Mouse (Mus musculus) left cerebral cortex, adult 11 months (tissue): Measurements from ENCODE around the gene Ipo7.
"Not testable (repeated sequence)": the region's sequence is repeated elsewhere in the genome, so short reads cannot be mapped to it uniquely, and the experiment has no call there.

Experiments used
- DNase-seq: peaks from one replicate; pipeline ENCODE4 v3.0.0; 2022; ENCODE audit warnings: low spot score

Ipo7 gene

DNA sequence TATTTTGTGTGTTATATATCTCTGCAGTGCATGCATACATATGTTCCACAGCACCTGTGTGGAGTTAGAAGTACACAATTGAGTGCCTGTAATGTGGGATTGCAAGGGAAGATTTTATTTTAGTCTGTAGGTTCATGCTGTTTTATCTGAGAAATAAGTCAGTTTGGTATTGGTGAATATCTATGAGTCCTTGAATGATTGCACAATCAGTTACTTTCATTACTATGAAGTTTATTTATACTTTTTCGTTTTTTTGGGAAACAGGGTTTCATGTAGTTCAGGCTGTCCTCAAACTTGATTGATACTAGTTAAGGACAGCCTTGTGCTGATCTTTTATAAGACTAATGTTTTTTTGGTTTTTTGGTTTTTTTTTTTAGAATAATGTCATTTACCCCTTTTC, 5.5 kb downstream of the Ipo7 start:
- no peak for DNase-seq

DNA sequence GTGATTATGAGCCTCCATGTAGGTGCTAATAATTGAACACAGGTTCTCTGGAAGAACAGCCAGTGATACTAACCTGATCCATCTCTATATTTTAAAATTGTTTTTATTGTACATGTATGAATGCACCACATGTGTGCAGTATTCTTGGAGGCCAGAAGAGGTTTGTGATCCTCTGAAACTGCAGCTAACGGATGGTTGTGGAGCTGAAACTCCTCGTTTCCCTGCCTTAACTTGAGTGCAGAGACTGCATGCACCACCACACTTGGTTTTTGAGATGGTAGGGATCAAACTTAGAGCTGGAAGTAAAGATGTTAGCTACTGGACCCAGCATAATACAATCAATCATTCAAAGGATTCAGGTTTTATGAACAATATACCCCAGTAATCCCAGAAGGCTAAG, 8.5 kb downstream of the Ipo7 start:
- no peak for DNase-seq

DNA sequence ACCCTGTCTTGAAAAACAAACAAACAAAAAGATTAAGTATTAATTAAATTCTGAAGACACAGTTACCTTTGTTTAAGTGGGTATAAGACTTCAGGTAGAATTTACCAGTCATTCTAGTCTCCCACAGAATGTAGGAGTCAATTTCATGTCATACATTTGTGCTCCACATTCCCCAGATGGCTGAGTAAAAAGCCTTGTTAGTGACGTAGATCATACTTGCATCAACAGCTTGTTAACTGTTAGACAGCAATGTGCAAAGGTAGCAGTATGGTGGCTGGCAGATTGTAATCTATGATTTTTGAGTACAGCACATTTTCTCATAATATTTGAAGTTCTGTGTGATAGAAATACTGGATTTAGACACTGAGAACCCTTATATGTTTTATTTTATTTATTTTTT, 10.8 kb downstream of the Ipo7 start:
- DNase-seq = no peak

DNA sequence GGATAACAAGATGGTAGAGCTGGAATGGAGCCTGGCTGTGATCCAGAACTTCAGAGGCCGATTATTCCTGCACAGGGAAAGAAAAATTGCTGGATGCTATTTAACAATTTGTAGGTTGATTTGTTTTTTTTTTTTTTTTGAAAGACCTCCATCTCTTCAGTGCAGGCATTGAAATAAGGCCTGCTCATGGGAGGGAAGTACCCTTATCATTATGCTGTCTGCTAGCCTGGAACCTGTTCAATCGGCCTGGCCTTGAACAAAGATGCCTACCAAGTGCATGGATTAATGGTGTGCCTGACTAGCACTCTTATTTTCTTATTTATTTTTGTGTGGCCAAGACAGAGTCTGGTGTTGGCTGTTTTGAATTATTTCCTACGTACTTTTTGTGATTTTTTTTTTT, 12.3 kb downstream of the Ipo7 start:
- no peak for DNase-seq

DNA sequence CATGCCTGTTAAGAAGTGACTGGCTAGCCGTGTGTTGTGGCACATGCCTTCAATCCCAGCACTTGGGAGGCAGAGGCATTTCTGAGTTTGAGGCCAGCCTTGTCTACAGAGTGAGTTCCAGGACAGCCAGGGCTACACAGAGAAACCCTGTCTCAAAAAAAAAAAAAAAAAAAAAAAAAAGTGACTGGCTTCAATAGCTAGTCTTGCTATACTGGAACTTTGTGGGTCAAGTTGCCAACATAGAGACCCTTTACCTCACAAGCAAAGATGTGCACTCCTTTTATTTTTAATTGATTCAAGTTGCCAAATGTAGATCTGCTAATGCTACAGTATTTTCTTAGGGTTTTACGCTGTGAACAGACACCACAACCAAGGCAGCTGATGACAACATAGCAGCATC, 39.6 kb downstream of the Ipo7 start:
- not testable (repeated sequence) for DNase-seq

DNA sequence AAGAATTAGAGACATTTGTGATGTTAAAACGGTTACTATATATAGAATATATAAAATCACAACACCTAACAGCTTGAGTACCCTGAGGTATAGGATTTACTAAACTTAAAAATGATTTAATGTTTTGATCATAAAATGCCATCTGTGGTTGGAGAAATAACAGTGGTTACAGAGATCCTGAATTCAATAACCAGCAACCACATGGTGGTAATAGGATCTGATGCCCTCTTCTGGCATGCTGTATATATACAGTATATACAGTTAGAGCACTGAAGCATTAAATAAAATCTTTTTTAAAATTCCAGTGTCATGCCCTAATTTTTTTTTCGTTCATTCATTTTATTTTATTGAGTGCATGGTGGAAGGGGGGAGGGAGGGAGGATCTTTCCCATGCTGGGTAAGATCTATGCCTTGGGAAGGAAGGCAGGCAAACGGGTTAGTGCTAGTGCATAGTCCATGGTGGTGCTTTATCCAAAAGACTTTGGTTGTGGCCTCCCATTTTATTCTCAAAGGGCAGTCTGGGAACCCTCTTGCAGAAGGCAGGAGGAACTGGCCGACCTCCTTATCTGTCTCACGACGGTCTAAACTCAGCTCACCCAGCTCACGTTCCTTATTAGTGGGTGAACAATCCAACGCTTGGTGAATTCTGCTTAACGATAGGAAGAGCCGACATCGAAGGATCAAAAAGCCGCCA, 41.2 kb downstream of the Ipo7 start:
- no peak for DNase-seq

DNA sequence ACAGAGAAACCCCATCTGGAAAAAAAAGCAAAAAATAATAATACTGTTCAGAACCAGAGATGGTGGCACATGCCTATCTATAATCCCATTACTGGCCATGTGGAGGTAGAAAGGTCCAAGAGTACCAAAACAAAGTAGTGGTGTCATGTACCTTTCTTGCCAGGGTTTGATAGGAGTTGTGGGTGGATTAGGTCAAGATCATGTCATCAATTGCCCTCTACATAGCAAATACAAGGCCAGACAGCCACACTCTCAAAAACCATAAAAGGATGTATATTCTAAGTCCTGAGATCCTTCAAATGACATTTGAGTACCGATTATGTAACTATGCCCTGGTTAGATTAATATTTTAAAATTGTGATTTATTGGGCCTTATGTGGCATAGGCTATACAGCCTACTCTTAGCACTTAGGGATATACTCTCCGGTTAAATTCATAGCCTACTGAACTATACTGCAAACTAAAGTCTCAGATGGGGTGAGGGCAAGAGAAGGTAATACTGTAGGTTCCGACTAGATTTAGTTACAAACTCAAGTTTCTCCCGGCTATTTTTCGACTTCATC, 42.1 kb downstream of the Ipo7 start:
- no peak for DNase-seq

DNA sequence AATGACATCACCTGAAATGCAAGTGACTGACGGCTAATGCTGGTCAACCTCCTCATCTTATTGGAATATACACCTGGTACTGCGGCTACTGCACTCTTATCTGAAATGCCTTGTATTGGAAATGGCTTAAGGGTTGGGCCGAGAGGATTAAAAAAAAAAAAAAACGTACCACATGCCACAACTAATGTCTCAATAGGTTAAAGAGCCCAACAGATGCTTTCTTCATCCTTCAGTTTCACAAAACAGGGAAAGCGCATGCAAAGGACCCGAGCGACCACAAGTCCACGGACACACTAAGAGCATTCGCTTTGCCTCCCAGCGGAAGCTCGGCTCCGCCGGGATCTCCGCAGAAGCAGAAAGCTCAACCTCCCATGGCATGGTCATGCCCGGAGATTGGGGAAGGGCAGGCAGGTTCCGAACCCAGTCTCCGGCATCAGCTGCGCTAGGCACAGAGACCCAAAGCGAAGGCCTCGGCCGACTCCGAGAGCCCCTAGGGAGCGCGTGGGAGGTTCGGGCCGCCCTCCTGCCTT, 42.7 kb downstream of the Ipo7 start:
- DNase-seq = no peak

DNA sequence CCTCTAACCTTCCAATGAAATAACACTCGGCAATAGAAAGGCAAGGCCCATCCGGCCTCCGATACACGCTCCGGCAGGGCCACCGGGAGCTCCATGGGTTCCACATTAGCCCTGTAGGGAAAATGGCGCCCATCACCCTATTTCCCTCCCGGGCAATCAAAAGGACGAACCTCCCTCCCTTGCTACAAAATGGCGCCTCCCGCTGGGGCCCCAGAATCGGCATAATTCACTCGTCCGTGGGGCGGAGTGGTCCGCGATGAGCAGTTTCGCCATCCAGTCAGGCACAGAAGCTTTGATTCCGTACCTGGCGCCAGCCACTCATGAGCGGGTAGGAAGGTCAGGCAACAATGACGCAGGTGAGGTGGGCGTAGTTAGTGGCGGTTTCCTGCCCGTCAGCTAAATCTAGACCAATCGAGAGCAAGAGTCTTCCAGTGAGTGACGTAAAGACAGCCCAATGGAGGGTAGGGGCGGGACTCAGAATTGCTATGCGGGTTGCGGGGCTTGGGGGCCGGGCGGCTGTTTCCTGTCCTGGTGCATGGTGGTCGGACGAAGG, 43.2 kb downstream of the Ipo7 start, which contains the start of gene Zfp143:
Gene Zfp143, plus strand, starts transcription at position 19 of the 553 bp plus-strand sequence.
- DNase-seq = peak; percentile 100

DNA sequence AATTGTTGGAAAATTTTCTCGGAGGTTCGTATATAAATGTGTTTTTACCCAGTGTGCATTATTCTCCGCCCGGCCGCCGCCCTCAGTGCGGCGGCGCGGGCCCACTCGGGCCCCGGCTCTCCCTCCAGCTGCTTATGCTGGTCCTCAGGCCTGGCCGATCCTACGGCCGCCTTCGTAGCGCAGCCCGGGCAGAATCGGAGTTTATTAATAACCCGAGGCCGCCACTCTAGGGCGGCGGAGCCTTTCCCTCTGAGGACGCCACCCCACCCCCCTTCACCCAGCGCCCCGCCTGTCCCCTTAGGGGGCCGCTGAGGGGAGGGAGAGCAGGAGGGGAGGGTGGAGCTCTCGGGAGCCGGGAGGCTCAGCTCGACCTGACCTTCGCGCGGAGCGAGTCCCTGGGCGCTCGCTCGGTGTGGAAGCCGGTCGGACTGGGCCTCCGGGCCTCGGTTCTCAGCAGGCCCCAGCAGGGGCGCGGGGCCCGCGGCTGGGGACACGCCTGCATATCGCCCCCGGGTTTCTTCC, 43.7 kb downstream of the Ipo7 start:
- DNase-seq = peak; percentile 69

DNA sequence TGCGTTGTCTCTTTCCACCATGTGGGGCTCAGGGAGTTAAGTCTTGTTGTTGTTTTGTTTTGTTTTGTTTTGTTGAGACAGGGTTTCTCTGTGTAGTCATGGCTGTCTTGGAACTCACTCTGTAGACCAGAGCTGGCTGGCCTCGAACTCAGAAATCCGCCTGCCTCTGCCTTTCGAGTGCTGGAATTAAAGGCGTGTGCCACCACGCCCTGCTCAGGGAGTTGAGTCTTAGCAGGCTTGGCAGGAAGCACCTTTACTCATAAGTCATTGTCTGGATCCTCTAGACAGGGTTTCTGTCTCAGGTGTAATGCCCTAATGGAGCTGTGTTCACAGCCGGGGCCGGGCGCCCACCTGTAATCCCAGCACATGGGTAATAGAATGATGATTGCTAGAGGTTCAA, 45.7 kb downstream of the Ipo7 start:
- no peak for DNase-seq

DNA sequence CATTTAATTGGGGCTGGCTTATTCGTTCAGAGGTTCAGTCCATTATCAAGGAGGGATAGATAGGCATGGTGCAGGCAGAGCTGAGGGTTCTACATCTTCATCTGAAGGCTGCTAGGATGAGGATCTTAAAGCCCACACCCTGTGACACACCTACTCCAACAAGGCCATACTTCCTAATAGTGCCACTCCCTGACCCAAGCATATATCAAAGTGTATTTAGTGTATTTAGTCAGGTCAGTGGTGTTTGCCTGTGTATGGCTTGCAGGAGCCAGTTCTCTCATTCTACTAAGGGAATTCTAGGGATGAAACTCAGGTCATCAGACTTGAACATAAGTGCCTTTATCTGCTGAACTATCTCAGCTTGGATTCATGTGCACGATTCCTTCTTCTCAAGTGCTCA, 51.0 kb downstream of the Ipo7 start:
- DNase-seq = no peak

DNA sequence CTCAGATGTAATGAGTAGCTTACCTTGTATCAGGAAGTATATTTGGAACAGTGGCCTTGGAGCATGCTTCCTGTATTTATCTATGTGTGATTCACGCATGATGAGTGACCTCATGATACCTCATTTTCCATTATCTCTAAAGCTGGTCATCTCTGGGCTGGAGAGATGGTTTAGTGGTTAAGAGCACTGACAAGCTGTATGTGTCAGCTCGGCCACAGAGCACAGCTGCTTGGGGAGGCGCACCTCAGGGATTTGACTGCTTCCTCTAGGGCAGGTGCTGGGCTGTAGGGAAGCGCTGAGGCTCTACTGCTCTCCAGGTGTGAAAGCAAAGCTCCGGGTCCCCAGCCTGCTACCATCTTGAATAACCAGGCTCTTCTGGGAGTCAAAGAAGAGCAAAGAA, 60.1 kb downstream of the Ipo7 start:
- no peak for DNase-seq

DNA sequence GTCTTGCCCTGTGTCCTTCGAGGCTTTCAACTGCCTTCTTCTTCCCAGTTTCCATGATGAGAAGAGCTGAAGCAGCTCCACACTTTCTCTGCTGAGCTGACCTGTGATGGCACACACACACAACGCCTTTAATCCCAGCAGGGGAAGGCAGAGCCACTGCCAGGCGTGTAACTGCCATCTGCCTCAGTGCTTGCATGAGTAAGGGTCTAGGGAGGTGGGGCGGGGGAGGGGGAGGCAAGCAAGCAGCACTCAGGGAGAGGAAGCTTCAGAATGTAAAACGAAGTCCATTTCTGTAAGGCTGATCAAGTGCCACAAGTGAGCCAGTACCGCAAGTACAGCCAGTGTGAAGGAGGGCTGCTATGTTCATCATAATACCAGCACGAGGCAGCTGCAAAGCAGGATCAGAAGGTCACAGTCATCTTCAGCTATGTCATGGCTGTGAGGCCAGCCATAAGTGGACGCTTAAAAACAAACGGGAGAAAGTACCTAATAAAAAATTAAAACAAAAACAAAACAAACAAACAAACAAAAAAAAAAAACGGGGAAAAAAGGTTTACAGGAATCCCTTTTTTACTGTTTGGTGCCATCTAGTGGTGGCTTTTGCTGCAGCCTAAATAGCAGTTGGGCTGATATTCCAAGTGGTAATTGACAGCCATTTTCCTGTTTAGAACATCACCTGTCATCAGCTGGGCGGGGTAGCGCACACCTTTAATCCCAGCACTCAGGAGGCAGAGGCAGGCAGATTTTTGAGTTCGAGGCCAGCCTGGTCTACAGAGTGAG, 65.5 kb downstream of the Ipo7 start:
- DNase-seq = no peak

DNA sequence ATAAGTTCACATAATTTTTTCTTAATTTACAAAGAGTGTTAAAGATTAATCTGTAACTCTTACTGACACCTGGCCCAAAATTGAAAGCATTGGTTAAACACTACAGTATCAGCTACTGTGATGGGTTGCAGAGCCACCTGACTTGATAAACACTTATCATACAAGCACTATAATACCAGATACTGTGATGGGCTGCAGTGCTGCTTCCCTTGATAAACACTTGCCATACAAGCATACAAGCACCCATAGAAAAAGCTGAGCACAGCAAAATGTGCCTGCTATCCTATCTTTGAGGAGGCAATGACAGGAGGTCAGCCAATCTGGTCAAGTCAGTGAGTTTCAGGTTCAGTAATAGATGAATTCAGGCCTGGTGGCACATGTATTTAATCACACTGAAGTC, 67.1 kb downstream of the Ipo7 start:
- DNase-seq = no peak

DNA sequence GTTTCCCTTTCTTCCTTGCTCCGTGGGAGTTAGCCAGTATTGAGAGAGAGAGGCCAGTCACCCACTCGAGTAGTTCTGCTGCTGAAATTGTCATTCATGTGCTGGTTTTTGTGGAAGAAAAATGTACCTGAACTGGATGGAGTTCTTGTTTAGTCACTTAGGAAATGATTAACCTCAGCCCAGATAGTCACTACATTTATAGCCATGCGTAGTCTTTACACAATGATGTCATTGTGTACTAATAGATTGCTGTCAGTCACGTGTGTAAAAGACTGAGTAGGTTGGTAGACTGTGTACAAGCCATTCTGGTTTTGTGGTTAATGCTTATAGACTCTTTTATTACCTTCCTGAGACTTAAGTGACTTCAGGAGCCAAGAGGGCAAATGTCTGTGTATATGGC, 69.8 kb downstream of the Ipo7 start:
- no peak for DNase-seq

DNA sequence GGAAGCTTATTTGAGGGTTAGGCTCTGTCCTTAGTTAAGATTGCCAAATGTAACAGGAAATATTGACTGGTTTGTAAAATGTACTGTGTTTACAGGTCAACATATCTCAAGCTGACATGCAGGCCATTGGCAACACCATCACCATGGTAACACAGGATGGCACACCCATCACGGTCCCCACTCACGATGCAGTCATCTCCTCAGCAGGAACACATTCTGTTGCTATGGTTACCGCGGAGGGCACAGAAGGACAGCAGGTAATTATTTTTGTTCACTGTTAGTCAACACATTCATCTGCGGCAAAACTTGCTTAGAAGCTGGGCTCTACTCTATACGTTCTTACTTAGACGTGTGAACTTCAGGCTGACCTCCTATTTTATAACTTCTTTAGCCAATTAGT, 73.6 kb downstream of the Ipo7 start:
- DNase-seq = no peak

DNA sequence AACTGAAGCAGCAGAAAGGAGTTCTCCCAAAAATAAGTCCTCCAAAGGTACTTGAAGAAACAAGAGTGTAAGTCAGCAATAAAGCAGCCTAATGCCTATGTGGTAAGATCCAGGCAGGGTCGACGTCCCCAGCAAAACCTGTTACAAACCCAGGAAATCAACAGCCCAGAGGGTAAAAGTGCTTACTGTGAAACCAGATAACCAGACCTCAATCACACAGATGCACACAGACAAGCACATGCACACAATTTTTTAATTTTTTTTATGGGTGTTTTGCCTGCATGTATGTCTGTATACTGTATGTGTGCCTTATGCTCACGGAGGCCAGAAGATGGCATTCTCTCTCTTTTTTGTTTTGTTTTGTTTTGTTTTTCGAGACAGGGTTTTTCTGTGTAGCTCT, 78.3 kb downstream of the Ipo7 start:
- no peak for DNase-seq

DNA sequence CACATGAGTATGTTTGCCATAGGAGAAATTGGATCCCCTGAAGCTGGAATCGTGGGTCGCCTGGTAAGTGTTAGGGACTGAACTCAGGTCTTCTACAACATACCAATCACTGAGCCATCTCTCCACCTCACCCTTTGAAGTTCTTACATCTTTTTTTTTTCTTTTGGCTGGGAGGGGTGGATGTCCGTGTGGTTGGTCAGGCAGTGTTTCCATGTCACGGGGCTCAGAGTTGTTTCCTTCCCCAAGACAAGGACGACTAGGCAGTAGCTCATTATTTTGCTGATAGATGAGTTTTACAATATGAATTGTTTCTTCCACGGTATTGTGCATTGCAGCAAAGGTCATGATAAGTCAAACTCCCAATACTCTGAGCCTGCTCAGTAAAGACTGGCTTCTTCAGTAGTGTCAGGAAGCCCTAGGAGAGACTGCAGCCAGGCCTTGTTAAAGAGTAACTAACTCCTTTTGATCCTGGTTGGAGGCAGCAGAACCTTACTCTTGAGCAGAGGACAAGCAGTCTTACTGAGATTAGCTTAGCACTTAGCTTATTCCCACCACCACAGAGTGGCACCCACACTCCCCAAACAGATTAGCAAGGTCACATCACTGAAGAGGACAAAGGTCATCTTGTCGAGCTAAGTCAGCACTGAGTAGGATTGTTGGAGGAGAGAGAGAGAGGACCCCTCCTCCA, 79.2 kb downstream of the Ipo7 start:
- no peak for DNase-seq

DNA sequence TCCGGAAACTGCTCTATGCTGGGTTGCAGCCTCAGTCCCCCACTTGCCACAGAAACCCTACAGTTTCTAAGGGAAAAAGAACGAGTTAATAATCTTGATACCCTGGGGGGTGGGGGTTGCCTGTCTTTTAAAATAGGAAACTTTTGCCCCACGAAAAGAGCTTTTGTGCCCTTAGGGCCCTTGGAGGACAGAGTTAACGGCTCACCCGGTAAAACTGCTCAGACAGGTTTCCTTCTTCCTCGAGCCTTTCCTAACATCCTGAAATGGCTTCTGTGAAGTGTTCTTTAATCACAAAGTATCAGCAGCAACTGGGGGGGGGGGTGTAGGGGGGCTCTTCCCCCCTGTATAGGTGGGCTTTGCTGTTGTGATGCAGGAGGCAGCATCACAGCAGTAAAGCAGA, 82.8 kb downstream of the Ipo7 start:
- DNase-seq = no peak

DNA sequence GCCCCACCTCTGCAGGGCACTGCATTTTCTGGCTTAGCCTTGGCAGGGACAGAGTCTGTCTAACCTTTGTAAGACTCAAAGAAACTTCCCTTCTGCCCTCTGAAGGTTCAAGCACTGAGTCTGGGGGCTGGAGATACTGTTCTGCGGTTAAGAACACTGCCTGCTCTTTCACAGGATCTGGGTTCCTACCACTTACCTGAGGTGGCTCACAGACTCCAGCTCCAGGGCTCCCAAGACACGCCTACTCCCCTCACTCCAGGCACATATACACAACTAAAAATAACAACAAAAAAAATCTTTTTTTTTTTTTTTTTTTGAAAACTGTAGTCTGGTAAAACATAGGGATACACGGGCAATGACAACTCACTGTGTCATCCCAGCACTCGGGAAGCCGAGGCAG, 83.2 kb downstream of the Ipo7 start:
- DNase-seq = no peak

DNA sequence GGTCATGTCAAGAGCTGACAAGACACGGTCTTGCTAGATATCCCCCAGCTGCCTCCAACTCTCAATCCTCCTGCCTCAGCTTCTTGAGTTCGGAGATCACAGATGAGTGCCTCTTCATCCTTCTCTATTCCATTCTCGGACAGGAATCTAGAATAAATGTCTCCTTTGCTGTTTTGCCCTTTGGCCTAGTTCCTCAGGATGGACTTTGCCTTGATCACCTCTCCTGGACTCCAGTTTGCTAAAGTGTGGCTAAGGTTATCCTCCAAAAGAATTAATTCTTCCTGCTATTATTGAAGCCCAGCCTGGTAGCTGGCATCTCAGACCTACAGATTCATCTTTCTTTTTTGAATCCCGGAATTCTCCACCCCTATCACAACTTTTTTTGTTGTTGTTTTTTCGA, 87.0 kb downstream of the Ipo7 start:
- no peak for DNase-seq
